Mouse (Mus musculus): ENCODE measurements around the gene Papolb.

Papolb gene

DNA sequence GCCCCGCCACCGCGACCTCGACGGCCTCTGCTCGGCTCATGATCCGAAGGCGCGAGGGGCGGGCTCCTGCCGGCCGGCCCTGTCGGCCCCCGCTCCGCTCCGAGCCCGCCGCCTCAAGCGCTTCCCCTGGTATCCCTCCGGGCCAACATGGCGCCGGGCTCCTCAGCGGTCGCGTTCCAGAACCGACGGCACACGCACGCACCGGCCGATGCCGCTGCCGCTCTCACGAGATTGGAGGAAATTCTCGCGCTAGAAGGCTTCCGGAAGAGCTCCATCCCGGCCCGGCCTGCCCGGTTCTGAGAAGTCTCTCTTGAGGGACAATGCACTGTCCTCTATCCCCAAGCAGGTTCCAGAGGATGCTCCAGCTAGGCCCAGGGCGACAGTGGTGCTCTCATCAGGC is at the start of gene Papolb:
Gene Papolb, minus strand, starts transcription at position 162 of the 400 bp plus-strand sequence.
- DNase-seq: no peak

DNA sequence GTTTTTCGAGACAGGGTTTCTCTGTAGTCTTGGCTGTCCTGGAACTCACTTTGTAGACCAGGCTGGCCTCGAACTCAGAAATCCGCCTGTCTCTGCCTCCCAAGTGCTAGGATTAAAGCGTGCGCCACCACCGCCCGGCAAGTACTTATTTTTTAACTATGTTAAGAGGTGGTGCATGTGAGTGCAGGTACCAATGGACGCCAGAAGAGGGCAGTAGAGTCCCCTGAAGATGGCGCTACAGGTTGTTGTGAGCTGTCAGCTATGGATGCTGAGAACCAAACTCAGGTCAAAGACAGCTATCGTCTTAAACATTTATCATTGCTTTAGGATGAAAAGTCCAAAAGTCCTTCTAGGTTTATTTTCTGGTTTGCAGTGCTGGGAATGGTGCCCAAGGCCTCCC is 48.3 kb upstream of the Papolb start:
- DNase-seq: no peak

DNA sequence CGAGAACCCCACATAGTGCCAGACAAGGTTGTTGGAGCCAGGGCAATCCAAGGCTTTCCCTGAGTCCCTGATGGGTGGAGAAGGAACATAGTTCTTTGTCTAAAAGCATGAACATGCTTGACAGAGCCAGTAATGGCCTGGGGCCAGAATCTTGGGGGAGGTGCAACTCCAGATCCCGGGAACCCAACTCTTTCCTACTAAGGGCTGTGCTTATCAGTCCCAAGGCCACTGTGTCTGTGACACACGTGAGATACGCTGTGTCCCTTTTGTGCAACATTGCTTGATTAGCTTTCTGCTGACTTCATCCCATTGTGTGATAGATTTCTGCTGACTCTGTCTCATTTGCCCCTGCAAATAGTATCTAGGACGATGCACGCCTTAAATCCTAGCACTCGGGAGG is 47.0 kb upstream of the Papolb start:
- DNase-seq: no peak

DNA sequence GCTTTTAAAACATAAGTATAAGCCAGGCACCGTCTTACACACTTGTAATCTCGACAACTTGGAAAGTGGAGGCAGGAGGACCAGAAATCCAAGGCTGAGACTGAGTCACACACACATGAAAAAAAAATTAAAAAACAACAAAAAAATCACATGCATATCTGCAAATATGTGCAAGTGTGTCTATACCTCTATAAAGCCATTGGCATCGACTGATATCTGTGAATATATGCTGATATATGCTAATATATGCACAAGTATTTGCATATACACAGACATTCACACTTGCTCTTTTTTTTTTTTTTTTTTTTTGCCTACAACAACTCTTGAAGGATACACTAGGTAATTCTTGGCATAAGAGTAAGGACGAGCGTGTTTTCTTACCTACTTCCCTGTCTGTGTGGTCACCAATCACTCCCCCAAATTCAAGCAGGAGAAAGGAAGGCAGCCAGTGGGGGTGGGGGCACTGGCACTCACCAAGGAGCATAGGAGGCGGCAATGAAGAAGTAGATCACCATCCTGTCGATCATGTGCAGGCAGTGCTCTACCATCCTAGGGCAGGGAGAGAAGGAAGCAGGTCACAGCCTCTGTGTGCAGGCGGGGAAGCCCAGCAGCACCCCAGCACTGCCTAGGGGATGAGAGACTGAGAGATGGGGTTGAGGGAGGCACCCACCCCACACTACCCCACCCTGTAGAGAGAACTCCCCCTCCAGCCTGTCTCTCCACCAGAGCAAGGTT is 44.6 kb upstream of the Papolb start:
- DNase-seq: no peak

DNA sequence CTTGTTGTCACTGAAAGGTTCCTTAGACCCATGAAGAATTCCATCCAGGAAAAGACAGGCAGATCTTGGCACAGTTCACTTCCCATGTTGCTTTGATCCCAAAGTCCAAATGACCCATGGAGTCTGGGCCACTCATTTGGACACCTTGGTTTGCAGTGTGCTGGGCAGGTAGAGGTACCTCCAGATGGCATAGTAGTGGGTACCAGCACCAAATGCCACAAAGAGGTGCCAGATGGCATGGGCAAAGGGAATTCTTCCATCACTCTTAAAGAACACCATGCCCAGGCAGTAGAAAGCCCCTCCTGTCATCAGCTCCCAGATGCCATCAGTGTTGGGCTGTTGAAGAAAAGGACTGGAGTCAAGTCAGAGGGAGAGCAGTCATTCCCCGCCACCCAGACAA is 34.7 kb upstream of the Papolb start:
- DNase-seq: no peak

DNA sequence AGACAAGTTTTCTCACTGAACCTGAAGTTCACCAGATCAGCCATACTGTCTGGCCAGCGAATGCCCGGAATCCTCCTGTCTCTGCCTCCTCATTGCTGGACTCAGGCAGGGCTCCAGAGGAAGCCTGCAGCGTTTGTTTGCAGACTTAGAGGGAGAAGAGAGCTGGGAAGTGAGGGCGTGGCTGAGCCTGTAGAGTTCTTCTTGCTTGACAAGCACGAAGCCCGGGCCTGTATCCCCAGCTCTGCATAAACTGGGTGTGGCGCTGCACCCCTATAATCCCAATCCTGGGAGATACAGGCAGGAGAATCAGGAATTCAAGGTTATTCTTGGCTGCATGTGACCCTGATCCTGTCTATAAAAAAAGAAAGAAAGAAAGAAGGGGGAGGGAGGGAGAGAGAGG is 30.4 kb upstream of the Papolb start:
- no peak for DNase-seq

DNA sequence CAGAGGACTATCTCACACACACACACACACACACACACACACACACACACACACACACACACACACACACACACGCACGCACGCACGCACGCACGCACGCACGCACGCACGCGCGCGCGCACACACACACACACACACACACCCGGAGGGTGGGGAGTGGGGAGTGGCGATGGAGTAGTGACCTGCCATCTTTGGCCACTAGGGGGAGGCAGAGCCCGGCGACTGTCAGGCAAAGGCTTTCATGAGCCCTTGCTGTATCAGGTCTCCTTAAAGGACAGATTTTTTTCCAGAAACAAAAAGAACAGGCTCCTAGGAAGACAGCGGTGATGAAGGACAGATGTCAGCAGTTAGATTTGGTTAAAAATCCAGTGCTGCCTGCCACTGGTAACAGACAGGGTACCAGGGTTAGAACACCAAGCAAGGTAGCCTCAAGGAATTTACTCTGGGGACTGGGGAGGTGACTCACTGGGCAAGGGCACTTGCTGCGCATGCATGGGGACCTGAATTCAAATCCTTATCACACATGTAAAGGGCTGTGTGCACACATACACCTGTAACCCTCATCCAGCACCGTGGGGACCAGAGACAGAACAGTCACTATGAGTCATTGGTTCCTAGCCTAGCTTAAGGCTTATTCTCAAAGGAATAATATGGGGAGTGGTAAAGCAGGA is 27.7 kb upstream of the Papolb start:
- peak; percentile 86 for DNase-seq

DNA sequence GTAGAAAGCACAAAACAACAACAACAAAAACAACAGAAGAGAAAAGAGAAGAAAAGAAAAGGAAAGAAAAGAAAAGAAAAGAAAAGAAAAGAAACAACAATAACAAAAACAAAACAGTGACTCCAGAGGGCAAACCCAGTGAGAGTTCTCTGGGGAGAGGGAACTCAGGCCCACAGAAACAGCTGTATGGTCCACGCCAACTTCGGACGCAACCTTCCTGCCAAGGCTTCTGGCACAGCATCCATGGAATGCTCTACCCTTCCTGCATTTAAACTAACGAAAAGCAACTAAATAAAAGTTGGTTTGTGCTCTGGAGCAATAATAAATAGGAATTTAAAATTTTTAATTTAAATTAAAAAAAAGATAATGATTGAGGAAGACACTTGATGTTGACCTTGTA is 26.8 kb upstream of the Papolb start:
- no peak for DNase-seq

DNA sequence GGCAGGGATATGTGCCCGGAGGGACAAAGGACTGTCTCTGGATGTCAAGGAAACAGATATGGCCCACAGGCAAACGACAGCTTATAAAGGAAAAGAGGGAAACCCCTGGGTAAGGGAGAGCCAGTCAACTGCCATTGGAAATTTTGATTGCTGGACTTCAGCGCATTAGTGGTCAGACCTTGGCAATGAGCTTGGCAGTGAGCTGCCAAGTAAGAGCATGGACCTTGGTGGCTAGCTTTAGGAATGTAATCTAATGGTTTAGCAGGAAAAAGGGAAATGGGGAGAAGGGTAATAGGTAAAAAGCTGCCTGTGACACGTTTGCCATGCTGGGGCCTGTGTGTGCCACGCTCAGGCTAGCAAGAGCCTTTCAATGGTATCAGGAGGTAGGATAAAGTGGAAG is 26.0 kb upstream of the Papolb start:
- no peak for DNase-seq

DNA sequence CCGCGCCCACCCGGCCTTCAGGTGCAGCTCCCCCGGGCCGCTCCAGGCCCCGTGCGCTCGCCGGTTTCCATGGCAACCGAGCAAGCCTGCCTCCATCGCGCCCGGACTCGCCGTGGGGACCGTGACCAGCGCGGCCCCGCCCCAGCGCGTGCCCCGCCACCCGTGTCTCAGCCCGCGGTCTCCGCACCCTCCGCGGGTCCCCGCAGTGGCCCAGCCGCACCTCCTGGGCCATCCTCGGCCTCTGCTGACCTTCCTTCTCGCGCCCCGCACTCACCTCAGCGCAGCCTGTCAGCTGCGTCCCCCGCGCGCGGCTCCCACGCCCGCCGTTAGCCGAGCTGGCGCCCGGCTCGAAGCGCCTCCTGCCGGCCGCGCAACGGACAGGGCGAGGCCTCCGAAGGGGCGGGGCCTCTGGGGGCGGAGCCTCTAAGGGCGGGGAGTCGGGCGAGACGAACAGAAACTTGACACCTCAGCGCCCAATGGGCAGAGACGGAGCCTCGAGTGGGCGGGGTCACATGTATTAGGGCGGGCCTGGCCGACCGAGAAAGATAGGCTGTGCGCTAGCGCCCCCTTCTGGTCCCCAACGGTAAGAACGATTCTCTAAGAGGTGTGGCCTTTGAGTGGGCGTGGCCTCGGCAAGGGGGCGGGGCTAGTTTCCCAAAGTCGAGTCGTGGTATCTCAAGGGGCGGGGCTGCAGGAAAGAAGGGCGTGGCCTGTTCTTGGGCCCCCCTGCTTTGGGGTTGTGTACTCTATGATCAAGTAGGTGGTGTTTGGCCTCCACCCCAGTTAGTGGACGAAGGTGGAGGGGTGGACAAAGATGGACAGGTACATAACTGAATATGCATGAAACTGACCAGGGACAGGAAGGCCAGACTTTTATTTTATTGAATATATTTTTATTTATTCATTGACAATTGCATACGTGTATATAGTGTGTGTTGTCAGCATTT is 21.1 kb upstream of the Papolb start, which contains the start of gene Radil:
Gene Radil, minus strand, starts transcription at position 393 of the 947 bp plus-strand sequence.
- DNase-seq: peak; percentile 99

DNA sequence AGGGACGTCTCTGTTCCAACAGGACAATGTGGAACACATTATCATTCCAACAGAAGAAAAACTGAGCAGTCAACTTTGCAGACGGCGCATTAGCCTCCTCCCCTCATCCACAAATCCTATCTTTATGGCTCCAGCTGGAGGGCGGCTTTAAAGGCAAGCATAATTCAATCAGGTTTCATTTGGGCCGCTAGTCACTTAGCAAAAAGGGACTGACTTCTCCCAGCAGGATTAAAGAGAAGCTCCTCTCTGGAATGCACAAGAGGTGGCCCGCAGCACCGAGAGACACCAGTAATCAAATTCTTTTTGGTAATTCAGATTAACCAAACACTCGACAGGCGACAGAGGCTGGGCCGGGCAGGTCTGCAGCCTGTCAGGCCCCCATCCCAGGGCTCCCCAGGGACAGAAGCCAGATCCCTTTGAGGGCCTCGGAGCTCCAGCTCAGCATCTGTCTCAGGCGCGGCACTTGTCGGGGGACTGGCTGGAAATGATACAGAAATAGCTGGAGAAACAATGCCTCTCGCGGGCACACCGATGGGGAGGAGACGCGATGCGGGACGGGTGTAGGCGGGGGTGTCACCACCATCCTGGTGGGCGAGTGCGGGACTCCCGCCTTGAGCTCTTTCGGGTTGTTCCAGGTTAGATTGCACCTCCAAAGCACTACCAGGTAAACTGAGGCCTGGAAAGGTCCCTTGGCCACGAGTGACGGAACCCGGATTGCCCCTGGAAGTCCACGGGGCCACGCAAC is 20.3 kb upstream of the Papolb start:
- no peak for DNase-seq

DNA sequence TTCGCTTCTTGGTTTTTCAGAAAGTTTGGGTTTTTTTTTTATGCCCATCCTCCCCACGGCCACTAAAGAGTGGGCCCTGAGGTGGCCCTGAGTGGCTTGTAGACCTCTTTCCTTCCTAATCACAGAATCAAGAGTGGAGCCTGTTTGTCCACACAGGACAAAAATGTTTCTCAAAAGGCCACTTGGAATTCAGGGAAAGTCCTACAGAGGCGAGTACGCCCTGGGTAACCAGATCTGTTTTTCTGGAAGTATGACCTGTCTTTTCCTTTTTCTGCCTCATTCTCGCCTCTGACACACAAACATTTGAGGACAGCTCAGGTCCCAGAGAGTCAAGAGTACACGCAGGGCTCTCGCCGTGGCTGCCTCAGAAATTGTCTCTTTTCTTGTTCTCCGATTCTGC is 19.6 kb upstream of the Papolb start:
- DNase-seq: no peak

DNA sequence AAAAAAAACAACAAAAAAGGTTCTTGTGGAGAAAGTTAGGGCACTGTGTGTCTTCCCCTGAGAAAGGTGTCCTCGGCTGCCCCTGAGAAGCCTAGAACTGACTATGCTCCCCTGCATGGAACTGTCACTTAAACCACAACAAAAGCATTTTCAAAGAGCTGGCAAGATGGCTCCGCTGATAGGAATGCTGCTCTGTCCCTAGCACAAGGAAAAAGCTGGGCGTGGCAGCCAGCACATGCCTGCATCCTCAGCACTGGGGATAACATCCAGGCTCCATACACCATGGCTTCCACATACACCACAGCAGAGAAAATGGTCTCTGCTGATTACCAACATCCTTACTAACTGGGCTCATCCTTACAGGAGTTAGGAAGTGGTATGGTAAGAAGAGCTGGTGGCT is 17.2 kb upstream of the Papolb start:
- DNase-seq: no peak

DNA sequence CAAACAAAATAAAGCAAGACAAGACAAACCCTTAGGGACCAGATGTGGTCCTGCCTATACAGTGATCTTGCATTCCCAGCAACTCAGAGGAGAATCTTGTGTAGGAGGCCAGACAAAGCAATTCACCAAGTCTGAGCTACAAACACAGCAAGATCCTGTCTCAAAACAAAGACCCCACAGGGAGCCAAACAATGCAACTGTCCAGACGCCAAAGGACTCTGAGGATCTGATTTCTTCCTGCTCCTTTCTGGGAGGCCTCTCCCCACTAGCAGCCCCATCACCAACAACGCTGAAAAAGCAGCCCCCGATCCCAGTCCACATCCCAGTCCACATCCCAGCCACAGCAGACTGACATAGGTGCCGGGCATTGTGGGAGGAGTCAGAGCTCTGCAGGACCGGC is 16.5 kb upstream of the Papolb start:
- no peak for DNase-seq

DNA sequence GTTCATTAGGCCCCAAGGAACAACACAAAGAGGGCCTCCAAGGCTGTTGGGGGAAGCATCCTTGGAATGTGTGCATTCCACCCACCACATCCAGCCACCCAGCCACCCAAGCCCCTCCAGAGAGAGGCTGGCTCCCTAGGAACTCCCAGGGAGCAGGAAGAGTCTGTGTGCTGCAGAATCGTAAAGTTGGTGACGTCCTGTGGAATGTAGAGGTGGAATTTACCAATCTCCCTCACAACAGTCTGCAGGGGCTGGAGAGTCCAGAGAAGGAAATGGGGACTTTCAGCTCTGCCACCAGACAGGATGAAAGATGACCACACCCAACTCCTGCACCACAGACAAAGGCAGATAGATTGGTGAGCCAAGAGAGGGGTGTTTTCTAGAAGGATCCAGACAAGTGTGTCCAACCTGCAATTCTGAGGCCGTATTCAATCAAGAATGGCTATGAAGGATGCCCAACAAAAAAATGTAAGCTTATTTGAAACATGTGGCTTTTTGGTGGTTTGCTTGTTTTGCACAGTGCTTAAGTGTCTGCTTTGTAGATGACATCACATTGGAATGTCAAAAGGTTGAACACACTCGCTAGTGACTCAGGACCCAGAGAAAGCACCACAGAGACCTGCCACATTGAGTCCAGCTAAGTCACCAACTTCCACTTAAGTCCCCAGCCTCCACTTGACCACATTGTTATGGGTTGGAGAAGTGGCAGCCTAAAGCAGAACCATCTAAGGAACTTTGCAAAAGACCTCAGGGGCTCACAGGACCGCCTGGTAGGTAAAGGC is 15.3 kb upstream of the Papolb start:
- DNase-seq: no peak

DNA sequence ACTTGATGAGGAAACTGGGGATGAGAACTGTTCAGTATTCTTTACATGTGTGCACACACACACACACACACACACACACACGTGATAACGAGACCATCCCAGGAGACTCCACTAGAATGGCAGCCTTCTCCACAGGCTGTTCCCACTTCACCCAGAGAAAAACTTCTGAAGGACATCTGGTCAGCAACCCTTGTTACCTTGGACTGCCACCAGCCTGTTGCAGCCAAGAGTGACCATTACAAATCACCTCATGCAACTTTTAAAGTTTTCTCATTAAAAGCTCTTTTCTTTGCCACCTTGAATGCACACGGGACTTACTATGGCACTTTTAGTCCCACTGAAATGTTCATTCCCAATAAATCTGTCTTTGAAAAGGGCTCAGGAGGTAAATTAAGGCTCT is 7.4 kb upstream of the Papolb start:
- DNase-seq: no peak

DNA sequence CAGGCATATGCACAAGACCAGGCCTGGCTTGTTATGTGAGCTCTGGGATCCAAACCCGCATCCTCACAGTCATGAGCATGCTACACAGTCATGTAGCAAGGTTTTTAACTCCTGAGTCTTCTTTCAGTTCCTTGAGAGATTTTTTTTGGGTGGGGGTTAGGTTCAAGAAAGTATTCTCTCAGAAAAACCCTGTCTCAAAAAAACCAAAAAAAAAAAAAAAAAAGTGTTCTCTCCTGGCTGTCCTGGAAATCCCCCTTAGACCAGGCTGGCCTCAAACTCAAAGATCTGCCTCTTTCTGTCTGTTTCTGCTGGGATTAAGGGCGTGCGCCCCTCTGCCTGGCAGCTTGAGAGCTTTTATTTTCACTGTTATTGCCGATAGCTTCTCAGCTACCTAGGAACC is 5.5 kb upstream of the Papolb start:
- no peak for DNase-seq

DNA sequence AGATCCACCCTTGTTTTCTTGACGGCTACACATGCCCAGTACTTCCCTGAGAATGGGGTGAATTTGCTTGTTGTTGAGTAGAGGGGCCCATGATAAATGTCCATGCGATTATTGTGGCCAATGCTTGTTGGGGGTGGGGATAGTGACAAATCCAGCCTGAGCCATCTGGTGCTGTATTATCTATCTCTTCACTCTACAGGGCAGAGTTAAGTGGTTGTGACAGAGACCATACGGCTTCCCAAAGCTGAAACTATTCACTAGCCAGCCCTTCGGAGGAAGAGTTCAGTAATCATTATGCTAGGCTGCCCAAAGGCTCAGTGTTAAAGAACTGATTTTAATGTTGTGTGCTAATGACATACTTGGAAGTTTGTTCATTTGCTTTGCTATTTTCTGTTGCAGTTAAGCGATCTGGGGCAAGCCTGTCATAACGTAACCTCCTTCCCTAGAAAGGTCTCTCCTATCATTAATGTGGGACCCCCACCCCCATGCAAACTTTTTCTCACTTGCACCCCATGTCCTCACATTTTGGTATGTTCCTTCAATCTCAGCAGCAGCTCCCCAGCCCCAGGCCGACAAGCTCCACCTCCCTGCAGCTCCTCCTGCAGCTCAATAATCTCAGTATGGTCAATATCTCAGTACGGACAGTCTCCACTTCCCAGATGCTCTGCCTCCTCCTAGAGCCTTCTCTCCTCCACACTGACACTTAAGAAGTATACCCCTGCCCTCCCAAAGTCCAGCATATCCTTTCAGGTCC is 5.0 kb downstream of the Papolb start:
- DNase-seq: no peak

DNA sequence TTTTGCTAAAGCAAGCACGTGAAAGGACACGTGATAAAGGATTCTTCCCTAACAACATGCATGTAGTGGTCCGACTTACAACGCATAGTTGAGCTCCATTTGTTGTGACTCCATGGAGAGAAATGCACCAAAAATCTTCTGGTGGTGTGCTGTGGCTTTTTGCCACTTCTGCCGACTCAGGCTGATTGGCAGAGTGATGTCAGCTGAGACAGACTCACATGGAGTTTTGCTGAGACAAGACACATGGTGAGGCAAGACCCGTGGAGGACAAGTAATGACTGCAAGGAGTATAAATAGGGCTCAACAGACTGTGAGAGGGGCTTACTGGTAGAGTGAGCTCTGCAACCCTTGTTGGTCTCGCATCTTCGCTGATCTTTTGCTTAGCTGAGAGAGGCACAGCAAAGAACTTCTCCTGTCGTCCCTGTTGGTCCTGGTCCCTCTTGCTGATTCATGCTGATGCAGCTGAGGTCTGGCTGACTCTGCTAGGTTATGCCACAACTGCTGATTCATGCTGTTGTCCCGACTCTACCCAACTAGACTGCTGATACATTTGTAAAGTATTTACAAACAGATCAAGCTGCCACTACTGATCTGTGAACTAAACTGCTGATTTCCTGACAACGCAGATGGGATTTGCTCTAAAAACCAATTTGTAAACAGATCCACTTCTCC is 8.5 kb downstream of the Papolb start:
- no peak for DNase-seq

DNA sequence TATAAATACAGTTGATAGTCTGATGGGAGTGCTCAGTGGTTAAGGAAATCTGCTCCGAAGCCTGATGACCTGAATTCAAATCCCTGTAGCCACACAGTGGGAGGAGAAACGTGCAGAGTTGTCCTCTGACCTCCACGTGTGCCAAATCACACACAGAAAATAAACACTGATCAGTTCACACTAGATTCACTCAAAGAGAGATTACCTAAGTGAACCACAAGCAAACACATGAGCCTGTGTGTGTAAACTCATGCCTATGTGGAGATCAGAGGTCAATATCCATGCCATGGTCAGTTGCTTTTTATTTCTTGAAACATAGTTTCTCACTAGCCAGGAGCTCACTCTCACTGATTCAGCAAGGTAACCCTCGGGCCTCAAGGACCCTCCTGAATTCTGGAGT is 9.5 kb downstream of the Papolb start:
- no peak for DNase-seq

DNA sequence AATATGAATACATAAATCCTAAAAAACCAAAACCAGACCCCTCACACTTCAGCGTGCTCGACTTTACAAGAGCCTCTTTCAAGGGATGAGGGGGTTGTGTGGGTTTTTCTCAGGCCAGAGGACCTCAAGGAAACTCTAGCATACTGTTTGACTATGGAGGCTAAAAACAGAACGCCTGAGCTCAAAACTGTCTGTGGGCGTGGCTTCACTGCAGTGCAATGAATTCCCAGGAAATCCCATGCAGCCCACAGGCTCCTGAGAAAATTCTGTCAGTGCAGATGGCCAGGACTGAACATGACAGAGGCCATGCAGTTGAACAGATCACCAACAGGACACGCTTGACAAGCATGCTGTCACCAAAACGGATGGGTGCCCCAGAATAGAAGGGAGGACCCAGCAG is 10.9 kb downstream of the Papolb start:
- no peak for DNase-seq

Measured in cerebellum, adult 9-11 months (tissue).